ENCODE assay signal across 9 mouse cellular contexts in the genomic region with DNA sequence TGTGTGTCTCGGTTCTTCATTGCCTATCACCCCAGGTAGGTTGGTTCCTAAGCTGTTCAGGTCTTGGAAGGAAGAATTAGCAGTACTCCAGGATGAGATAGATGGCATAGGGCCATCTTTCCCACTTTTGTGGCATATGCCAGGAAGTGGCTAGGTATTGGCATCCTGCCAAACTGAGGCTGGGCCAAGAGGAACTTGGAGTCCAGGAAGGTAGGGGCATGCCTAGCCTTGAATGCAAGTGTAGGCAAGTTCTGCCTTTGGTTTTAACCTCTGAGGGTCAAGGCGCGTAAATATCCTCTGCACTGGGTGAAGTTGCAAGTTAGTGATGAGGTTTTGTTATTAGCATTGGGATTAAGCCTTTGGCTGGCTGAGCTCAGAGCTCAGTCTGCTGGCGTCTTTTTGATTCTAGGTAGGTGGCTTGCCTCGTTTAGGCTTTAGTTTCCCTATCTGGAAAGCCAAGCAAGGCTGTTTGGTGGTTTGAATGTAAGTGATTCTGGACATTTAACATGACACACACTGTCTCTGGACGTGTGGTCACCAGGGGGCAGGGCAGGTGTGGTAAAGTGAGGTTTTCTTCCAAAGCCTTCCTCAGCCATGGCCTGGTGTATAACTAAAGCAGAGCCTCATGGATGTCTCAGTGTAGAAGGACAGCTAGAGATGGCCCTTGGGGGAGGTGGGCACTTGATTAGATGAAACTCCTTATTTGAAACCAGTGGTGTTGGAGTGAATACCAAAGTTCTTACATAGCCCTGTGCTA. TPM values are rescaled to one million over a fixed set of nuclear protein-coding genes. Genes with fewer than 3 reads are reported as not detected.
DNase-seq lines count a peak whose midpoint lies in the region; ATAC-seq and TF ChIP-seq lines count a peak whose summit lies in the region.
"Had no signal": no experiment of that assay in that cellular context is flagged by ENCODE, and none has a peak within 500 bp of the region (broad histone marks: within the 10 kb centered on the region; RNA-seq: fewer than 3 reads in every experiment).

No protein-coding gene starts in this region.

- TF ChIP-seq CTCF in hindbrain, postnatal 0 days (IDR thresholded peaks at IDR 0.05; ENCODE audit: low read depth) = peak; percentile 39; the same call in 1 of the 2 replicates
- TF ChIP-seq CTCF in ES-Bruce4 (IDR thresholded peaks at IDR 0.05; ENCODE audit: low read depth, low read length) = peak; percentile 46
- TF ChIP-seq CTCF in brain, embryonic 14.5 days (IDR thresholded peaks at IDR 0.05; ENCODE audit: borderline replicate concordance, extremely low read depth, insufficient read depth, insufficient read length) = peak; percentile 9; the same call in 1 of the 2 replicates

- no peaks in the 10 kb centered on the region for H3K36me3 ChIP-seq in hindbrain, postnatal 0 days (ENCODE audit: insufficient read depth, low read length)
- no peaks in the 10 kb centered on the region for H3K36me3 ChIP-seq in hindbrain, embryonic 14.5 days (replicated peaks; ENCODE audit: control insufficient read depth, insufficient read depth)
- H3K36me3 ChIP-seq in ES-Bruce4 (ENCODE audit: control insufficient read depth, insufficient read depth, low read length, poor library complexity, severe bottlenecking) = no peaks in the 10 kb centered on the region
- peaks cover 48% of the 10 kb centered on the region for H3K36me3 ChIP-seq in limb, embryonic 10.5 days
- H3K36me3 ChIP-seq in forebrain, embryonic 11.5 days (ENCODE audit: control insufficient read depth, insufficient read depth, low read length) = no peaks in the 10 kb centered on the region

- H3K9me3 ChIP-seq in hindbrain, postnatal 0 days (ENCODE audit: low read length) = no peaks in the 10 kb centered on the region
- H3K9me3 ChIP-seq in hindbrain, embryonic 14.5 days (ENCODE audit: control insufficient read depth, low read length) = no peaks in the 10 kb centered on the region
- no peaks in the 10 kb centered on the region for H3K9me3 ChIP-seq in ES-Bruce4 (replicated peaks; ENCODE audit: control insufficient read depth, insufficient read depth, low read length, poor library complexity, severe bottlenecking)
- no peaks in the 10 kb centered on the region for H3K9me3 ChIP-seq in limb, embryonic 10.5 days (replicated peaks)
- no peaks in the 10 kb centered on the region for H3K9me3 ChIP-seq in forebrain, embryonic 11.5 days (ENCODE audit: control insufficient read depth, low read length)

- WGBS in hindbrain, postnatal 0 days = 65% methylated on average over 6 of the region's 6 CpGs
- WGBS in hindbrain, embryonic 14.5 days = 78% methylated on average over 6 of the region's 6 CpGs
- 74% methylated on average over 6 of the region's 6 CpGs for WGBS in limb, embryonic 10.5 days
- 69% methylated on average over 6 of the region's 6 CpGs for WGBS in forebrain, embryonic 11.5 days

- no peak overlapping the region for H3K9ac ChIP-seq in hindbrain, postnatal 0 days (replicated peaks; ENCODE audit: low read length)
- no peak overlapping the region for H3K9ac ChIP-seq in hindbrain, embryonic 14.5 days
- no peak overlapping the region for H3K9ac ChIP-seq in ES-Bruce4 (ENCODE audit: low read depth, poor library complexity, severe bottlenecking)
- H3K9ac ChIP-seq in forebrain, embryonic 11.5 days (ENCODE audit: low read length) = no peak overlapping the region

- H3K4me1 ChIP-seq in hindbrain, postnatal 0 days (ENCODE audit: insufficient read depth, low read length) = no peaks in the 10 kb centered on the region
- H3K4me1 ChIP-seq in hindbrain, embryonic 14.5 days (replicated peaks; ENCODE audit: control insufficient read depth, insufficient read depth, low read length) = no peaks in the 10 kb centered on the region
- H3K4me1 ChIP-seq in ES-Bruce4 (ENCODE audit: control insufficient read depth, insufficient read depth, low read length) = no peaks in the 10 kb centered on the region
- H3K4me1 ChIP-seq in limb, embryonic 10.5 days = peaks cover under 1% of the 10 kb centered on the region; the same call in 1 of the 2 replicates
- 0 out of 2 replicates have a peak, but pooled peaks cover 3% of the 10 kb centered on the region for H3K4me1 ChIP-seq in forebrain, embryonic 11.5 days (replicated peaks; ENCODE audit: control insufficient read depth, insufficient read depth, low read length)

- ATAC-seq in hindbrain, postnatal 0 days = 0 out of 2 replicates have a peak, but pooled peaks have one; percentile 21
- no peak for ATAC-seq in hindbrain, embryonic 14.5 days (ENCODE audit: low FRiP score)
- no peak for ATAC-seq in forebrain, embryonic 11.5 days (replicated peaks; ENCODE audit: low FRiP score)

- peak; percentile 51 for DNase-seq in hindbrain, postnatal 0 days (ENCODE audit: low spot score)
- DNase-seq in hindbrain, embryonic 14.5 days (ENCODE audit: low spot score) = no peak
- DNase-seq in brain, embryonic 14.5 days (ENCODE audit: low read depth) = peak; percentile 55
- DNase-seq in lung, adult 18-20 months = peak; percentile 46 to 70
- DNase-seq in limb, embryonic 10.5 days (ENCODE audit: low spot score) = no peak
- DNase-seq in frontal cortex, postnatal 25 days (ENCODE audit: low spot score in 2 of 2) = no peak
- no peak for DNase-seq in forebrain, embryonic 11.5 days (ENCODE audit: low spot score)
- DNase-seq: gastrocnemius, postnatal 14 days had no signal

- TF ChIP-seq POLR2A in ES-Bruce4 (IDR thresholded peaks at IDR 0.05; ENCODE audit: insufficient read depth, low read length) = no peak
- no peak for TF ChIP-seq POLR2A in brain, embryonic 14.5 days (IDR thresholded peaks at IDR 0.05; ENCODE audit: borderline replicate concordance, extremely low read depth, insufficient read depth, insufficient read length, poor library complexity, severe bottlenecking)

- no peak overlapping the region for H3K4me2 ChIP-seq in hindbrain, postnatal 0 days (ENCODE audit: low read depth, low read length)
- no peak overlapping the region for H3K4me2 ChIP-seq in hindbrain, embryonic 14.5 days (replicated peaks)
- H3K4me2 ChIP-seq in forebrain, embryonic 11.5 days (ENCODE audit: low read depth, low read length, severe bottlenecking) = no peak overlapping the region

- H3K27me3 ChIP-seq in hindbrain, postnatal 0 days (ENCODE audit: insufficient read depth, low read length) = peaks cover 10% of the 10 kb centered on the region; the same call in 1 of the 2 replicates
- H3K27me3 ChIP-seq in hindbrain, embryonic 14.5 days (ENCODE audit: control insufficient read depth, insufficient read depth, low read length) = peaks cover 12% of the 10 kb centered on the region
- no peaks in the 10 kb centered on the region for H3K27me3 ChIP-seq in ES-Bruce4 (ENCODE audit: control insufficient read depth, insufficient read depth, low read length, poor library complexity, severe bottlenecking)
- peaks cover 8% of the 10 kb centered on the region for H3K27me3 ChIP-seq in limb, embryonic 10.5 days (ENCODE audit: low read depth, poor library complexity, severe bottlenecking)
- H3K27me3 ChIP-seq in forebrain, embryonic 11.5 days (ENCODE audit: control insufficient read depth, insufficient read depth, low read length) = peaks cover 4% of the 10 kb centered on the region; the same call in 1 of the 2 replicates

- H3K27ac ChIP-seq in hindbrain, postnatal 0 days = no peak overlapping the region
- no peak overlapping the region for H3K27ac ChIP-seq in hindbrain, embryonic 14.5 days
- H3K27ac ChIP-seq in ES-Bruce4 (ENCODE audit: insufficient read depth, low read length) = no peak overlapping the region
- H3K27ac ChIP-seq in limb, embryonic 10.5 days = no peak overlapping the region
- no peak overlapping the region for H3K27ac ChIP-seq in forebrain, embryonic 11.5 days (ENCODE audit: low read depth, low read length)

- no peak for TF ChIP-seq EP300 in ES-Bruce4 (IDR thresholded peaks at IDR 0.05; ENCODE audit: insufficient read depth, low read depth, low read length)

- no peak overlapping the region for H3K4me3 ChIP-seq in hindbrain, postnatal 0 days (ENCODE audit: low read length)
- H3K4me3 ChIP-seq in hindbrain, embryonic 14.5 days (replicated peaks; ENCODE audit: low read length) = no peak overlapping the region
- no peak overlapping the region for H3K4me3 ChIP-seq in ES-Bruce4 (ENCODE audit: low read depth, low read length)
- no peak overlapping the region for H3K4me3 ChIP-seq in limb, embryonic 10.5 days
- H3K4me3 ChIP-seq in forebrain, embryonic 11.5 days (ENCODE audit: low read depth, low read length) = no peak overlapping the region

RNA-seq across cellular contexts. Expression of a gene that starts 5.8 kb away (rescaled TPM):
- 19.8 and 21.9 TPM in 2 replicates for total RNA-seq in hindbrain, postnatal 0 days (2014; rRNA removed)
- 16.8 and 17.7 TPM in 2 replicates for polyA plus RNA-seq in hindbrain, postnatal 0 days (2015; fragmentation: Nextera tagmentation; extraction: Ambion mirVana)
- polyA plus RNA-seq in hindbrain, embryonic 14.5 days (2014; fragmentation: Nextera tagmentation; extraction: Ambion mirVana) = 11.8 and 17.3 TPM in 2 replicates
- polyA plus RNA-seq in ES-Bruce4 (2011; ENCODE audit: insufficient read depth, insufficient read length, low read depth, missing spikeins) = 2.2 and 2.6 TPM in 2 replicates
- 2.5 and 4.9 TPM in 2 replicates for polyA plus RNA-seq in brain, embryonic 14.5 days (2012; rRNA removed)
- polyA plus RNA-seq in limb, embryonic 10.5 days (2016; fragmentation: Nextera tagmentation; extraction: Ambion mirVana) = 4.4 and 8.4 TPM in 2 replicates
- 2.3 and 2.9 TPM in 2 replicates for polyA plus RNA-seq in forebrain, embryonic 11.5 days (2014; fragmentation: Nextera tagmentation; extraction: Ambion mirVana)

Comparison
In these comparisons a context has a peak if more than half of its experiments do, and no peak if none do; other contexts are left out.
1. DNase-seq: peak in hindbrain, postnatal 0 days (single experiment), brain, embryonic 14.5 days (single experiment) and lung, adult 18-20 months (2 of 2); none in hindbrain, embryonic 14.5 days (single experiment), limb, embryonic 10.5 days (single experiment), frontal cortex, postnatal 25 days (0 of 2) and forebrain, embryonic 11.5 days (single experiment).
2. Peak in every context shown above with its lines, with median percentiles within 50 percentile points of each other: CTCF ChIP-seq.